11 mouse cellular contexts compared by ENCODE assay signal in genomic region chr15:93567546-93568307, GRCm38 (mm10). TPM values are rescaled to one million over a fixed set of nuclear protein-coding genes. Genes with fewer than 3 reads are reported as not detected.
A peak's percentile ranks its signal among the peaks of the same experiment; 100 is the strongest.
DNase-seq lines count a peak whose midpoint lies in the region; ATAC-seq and TF ChIP-seq lines count a peak whose summit lies in the region.
"Had no signal": no experiment of that assay in that cellular context is flagged by ENCODE, and none has a peak within 500 bp of the region (broad histone marks: within the 10 kb centered on the region; RNA-seq: fewer than 3 reads in every experiment).

No protein-coding gene starts in this region.

- ATAC-seq in kidney, postnatal 0 days (replicated peaks; ENCODE audit: low FRiP score, low read depth): no peak
- no peak for ATAC-seq in kidney, embryonic 16.5 days (ENCODE audit: low FRiP score, low TSS enrichment)
- no peak for ATAC-seq in erythroblast, adult 5-6 weeks (replicated peaks; ENCODE audit: low FRiP score, poor library complexity, severe bottlenecking)

- H3K9me3 ChIP-seq in kidney, postnatal 0 days (replicated peaks; ENCODE audit: low read length): no peaks in the 10 kb centered on the region
- H3K9me3 ChIP-seq in kidney, embryonic 16.5 days (ENCODE audit: low read length): no peaks in the 10 kb centered on the region
- H3K9me3 ChIP-seq: hindbrain, embryonic 12.5 days had no signal

- peak overlapping the region; percentile 4; the same call in 1 of the 2 replicates for H3K27ac ChIP-seq in kidney, postnatal 0 days
- no peak overlapping the region for H3K27ac ChIP-seq in kidney, embryonic 16.5 days (ENCODE audit: low read length)
- H3K27ac ChIP-seq: hindbrain, embryonic 12.5 days; liver, embryonic 14.5 days had no signal

- H3K9ac ChIP-seq in kidney, postnatal 0 days (ENCODE audit: low read depth, low read length): no peak overlapping the region
- H3K9ac ChIP-seq in kidney, embryonic 16.5 days (replicated peaks; ENCODE audit: low read length): no peak overlapping the region
- H3K9ac ChIP-seq: hindbrain, embryonic 12.5 days; liver, embryonic 14.5 days had no signal

- WGBS in kidney, postnatal 0 days: 64% methylated on average over 14 of the region's 14 CpGs
- WGBS in kidney, embryonic 16.5 days: 64% methylated on average over 14 of the region's 14 CpGs

- no peaks in the 10 kb centered on the region for H3K36me3 ChIP-seq in kidney, postnatal 0 days (ENCODE audit: insufficient read depth, low read length)
- 0 out of 2 replicates have a peak, but pooled peaks cover 8% of the 10 kb centered on the region for H3K36me3 ChIP-seq in kidney, embryonic 16.5 days (ENCODE audit: insufficient read depth, low read length)
- H3K36me3 ChIP-seq: hindbrain, embryonic 12.5 days had no signal

- H3K4me3 ChIP-seq in kidney, postnatal 0 days (replicated peaks; ENCODE audit: low read depth, low read length): no peak overlapping the region
- H3K4me3 ChIP-seq in kidney, embryonic 16.5 days (ENCODE audit: low read length): no peak overlapping the region
- H3K4me3 ChIP-seq: hindbrain, embryonic 12.5 days had no signal

- no peak for TF ChIP-seq CTCF in kidney, postnatal 0 days (IDR thresholded peaks at IDR 0.05; ENCODE audit: low read depth)

- DNase-seq in adrenal gland, postnatal 36 days: peak; percentile 38 to 46
- no peak for DNase-seq in adrenal gland, adult 18-20 months (ENCODE audit: low spot score in 2 of 2)
- peak; percentile 54 for DNase-seq in kidney, postnatal 0 days (ENCODE audit: low spot score)
- DNase-seq in right cerebral cortex, postnatal 4 days: peak; percentile 28
- DNase-seq in right cerebral cortex, adult 18-20 months: no peak
- DNase-seq in lung, postnatal 4 days: peak; percentile 56 to 63
- DNase-seq: thymus, postnatal 25 days had no signal

- no peaks in the 10 kb centered on the region for H3K27me3 ChIP-seq in kidney, postnatal 0 days (ENCODE audit: insufficient read depth, low read length)
- H3K27me3 ChIP-seq in kidney, embryonic 16.5 days (ENCODE audit: insufficient read depth, low read length): no peaks in the 10 kb centered on the region
- H3K27me3 ChIP-seq: hindbrain, embryonic 12.5 days had no signal

- H3K4me2 ChIP-seq in kidney, postnatal 0 days (ENCODE audit: low read length): no peak overlapping the region
- no peak overlapping the region for H3K4me2 ChIP-seq in kidney, embryonic 16.5 days (replicated peaks; ENCODE audit: low read depth, low read length)
- H3K4me2 ChIP-seq: hindbrain, embryonic 12.5 days had no signal

- H3K4me1 ChIP-seq in kidney, postnatal 0 days (replicated peaks; ENCODE audit: insufficient read depth, low read length): 0 out of 2 replicates have a peak, but pooled peaks cover 12% of the 10 kb centered on the region
- H3K4me1 ChIP-seq in kidney, embryonic 16.5 days (ENCODE audit: insufficient read depth, low read length): peaks cover 26% of the 10 kb centered on the region

RNA-seq across cellular contexts. Expression of gene Prickle1, which starts 28.0 kb away (rescaled TPM):
- 10 to 100 TPM; 15.4 to 45.7 TPM for total RNA-seq in adrenal gland, postnatal 36 days (2021)
- 10 to 100 TPM; 16.8 to 26.6 TPM for total RNA-seq in adrenal gland, adult 18-20 months (2021)
- 19.8 and 20.7 TPM in 2 replicates for polyA plus RNA-seq in kidney, postnatal 0 days (2015; fragmentation: Nextera tagmentation; extraction: Ambion mirVana)
- 28.5 and 31.3 TPM in 2 replicates for polyA plus RNA-seq in kidney, embryonic 16.5 days (2015; fragmentation: Nextera tagmentation; extraction: Ambion mirVana)
- total RNA-seq in erythroblast, adult 5-6 weeks (2015; ENCODE audit: low replicate concordance): not detected in 2 replicates
- total RNA-seq in erythroblast, adult 5-6 weeks (2017; ENCODE audit: low replicate concordance): not detected in 2 replicates

Comparison
In these comparisons a context has a peak if more than half of its experiments do, and no peak if none do; other contexts are left out.
1. DNase-seq: peak in adrenal gland, postnatal 36 days (2 of 2), kidney, postnatal 0 days (single experiment), right cerebral cortex, postnatal 4 days (single experiment) and lung, postnatal 4 days (2 of 2); none in adrenal gland, adult 18-20 months (0 of 2) and right cerebral cortex, adult 18-20 months (single experiment).
2. RNA of gene Prickle1, which starts 28.0 kb away (total RNA-seq): 15.4 to 45.7 TPM in adrenal gland, postnatal 36 days and 16.8 to 26.6 TPM in adrenal gland, adult 18-20 months; not detected in erythroblast, adult 5-6 weeks; every median in the first group is over 10 times any median in the second.